Mouse (Mus musculus) gastrocnemius, postnatal 36 days (tissue): ENCODE results near the gene Gstp1. TPM values are rescaled to one million over a fixed set of nuclear protein-coding genes. Genes with fewer than 3 reads are reported as not detected.
A peak's percentile ranks its signal among the peaks of the same experiment; 100 is the strongest.
"Not testable (repeated sequence)": the region's sequence is repeated elsewhere in the genome, so short reads cannot be mapped to it uniquely, and the experiment has no call there.

Source experiments
- DNase-seq, 2 experiments: peaks; one replicate each; pipeline ENCODE4 v3.0.0; 2022
- intact Hi-C: fragments of 180-260 bp; cut with DNase I; formaldehyde crosslinking; loops from one replicate; pipeline ENCODE4 v1.15.1; 2025
- total RNA-seq, 2 experiments: library from RNA; stranded (reverse); gene quantifications; 2 replicates each; pipeline ENCODE4 v1.2.3; 2021

The Gstp1 gene
- total RNA-seq, 2 experiments from 2014 or later, result 344 to 368 TPM

DNA sequence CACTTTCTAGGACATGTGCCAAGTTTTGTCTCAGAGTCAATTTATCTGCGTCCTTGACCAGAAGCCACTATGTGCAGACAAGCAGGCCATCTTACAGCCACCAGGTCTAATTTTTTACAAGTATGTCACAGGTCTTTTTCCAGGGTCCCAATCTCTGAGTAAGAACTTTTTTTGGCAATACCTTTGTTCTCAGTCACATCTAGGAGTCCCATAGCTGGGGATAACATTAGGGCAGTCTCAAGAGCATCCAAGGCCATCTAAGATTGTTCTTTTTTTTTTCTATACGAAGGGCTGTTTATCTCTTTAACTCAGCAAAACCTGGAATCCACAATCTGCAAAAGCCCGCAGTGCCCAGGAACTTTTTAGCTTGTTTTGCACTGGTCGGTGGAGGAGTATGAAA is 25.6 kb upstream of the Gstp1 start:
- DNase-seq, intact Hi-C loops: not testable (repeated sequence)

DNA sequence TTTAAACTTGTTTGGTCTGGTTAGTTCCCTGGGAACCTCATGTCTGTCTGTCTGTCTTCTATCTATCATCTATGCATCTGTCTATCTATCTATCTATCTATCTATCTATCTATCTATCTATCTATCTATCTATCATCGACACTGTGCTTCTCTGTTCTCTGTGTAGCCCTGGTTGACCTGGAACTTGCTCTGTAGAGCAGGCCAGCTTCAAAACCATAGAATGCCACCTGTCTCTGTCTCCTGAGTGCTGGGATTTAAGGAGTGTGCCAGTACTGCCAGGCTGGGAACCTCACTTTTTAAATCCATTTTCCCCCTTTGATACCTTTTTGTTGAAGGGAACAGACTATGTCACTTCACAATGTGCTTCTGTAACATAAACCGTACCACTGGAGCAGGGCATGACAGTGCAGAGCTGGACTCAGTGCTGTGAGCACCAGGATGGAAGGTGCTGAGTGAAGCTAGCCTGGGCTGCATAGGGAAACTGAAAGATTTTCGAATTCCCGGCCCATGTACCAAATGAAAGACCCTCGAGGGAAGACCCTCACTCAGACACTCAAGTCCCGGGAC is 23.2 kb upstream of the Gstp1 start:
- no peak for DNase-seq
- intact Hi-C loops, result no loop called here

- intact Hi-C loops, DNase-seq: not testable (repeated sequence)
Measured at GRCm38 (mm10) chr19:4060044-4060898, 22.5 kb upstream of the Gstp1 start.

- intact Hi-C loops, result no loop called here
- no peak for DNase-seq
Measured at GRCm38 (mm10) chr19:4059069-4059740, 21.4 kb upstream of the Gstp1 start, which contains the start of gene Gstp3. TSS of gene Gstp3 (minus strand) at chr19:4059569.

GRCm38 (mm10) chr19:4058581-4058980 is 20.8 kb upstream of the Gstp1 start:
- intact Hi-C loops, result no loop called here
- DNase-seq, result no peak

DNA sequence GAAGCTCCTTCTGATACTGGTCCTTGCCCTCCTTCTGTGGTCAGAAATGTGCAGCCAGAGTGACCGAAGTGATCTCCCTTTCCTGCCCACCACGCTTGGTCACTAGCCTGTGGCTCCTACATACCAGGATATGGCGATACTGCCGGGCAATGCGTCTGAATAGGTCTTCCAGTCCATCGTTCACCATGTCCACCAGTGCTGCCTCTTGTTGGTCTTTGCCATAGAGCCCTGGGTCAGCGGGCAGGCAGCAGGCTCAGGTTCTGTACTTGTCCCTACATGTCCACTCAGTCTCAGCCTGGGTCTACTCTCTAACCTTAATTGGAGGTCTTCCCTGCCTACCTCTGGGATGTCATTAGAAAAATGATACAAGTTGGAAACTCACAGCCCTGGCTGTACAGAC is 20.2 kb upstream of the Gstp1 start:
- DNase-seq, result no peak
- intact Hi-C loops, result no loop called here

DNA sequence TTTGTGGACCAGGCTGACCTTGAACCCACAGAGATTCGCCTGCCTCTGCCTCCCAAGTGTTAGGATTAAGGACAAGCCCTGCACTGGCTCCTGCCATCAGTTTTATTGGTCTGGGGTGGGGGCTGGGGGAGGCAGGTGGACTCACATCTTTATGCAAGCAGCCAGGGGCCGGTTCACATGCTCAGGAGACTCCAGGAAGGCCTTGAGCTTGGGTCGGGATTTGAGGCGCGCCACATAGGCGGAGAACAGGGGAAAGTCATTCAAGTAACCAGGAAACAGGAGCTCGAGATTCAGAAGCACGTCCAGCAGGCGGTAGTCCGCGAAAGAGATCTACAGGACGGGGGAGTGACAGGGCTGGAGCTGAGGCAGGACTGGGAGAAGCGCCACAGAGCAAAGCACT is 19.6 kb upstream of the Gstp1 start:
- intact Hi-C loops, result no loop called here
- DNase-seq, result no peak

- intact Hi-C loops, result no loop called here
Measured at GRCm38 (mm10) chr19:4056727-4057126, 18.9 kb upstream of the Gstp1 start.

DNA sequence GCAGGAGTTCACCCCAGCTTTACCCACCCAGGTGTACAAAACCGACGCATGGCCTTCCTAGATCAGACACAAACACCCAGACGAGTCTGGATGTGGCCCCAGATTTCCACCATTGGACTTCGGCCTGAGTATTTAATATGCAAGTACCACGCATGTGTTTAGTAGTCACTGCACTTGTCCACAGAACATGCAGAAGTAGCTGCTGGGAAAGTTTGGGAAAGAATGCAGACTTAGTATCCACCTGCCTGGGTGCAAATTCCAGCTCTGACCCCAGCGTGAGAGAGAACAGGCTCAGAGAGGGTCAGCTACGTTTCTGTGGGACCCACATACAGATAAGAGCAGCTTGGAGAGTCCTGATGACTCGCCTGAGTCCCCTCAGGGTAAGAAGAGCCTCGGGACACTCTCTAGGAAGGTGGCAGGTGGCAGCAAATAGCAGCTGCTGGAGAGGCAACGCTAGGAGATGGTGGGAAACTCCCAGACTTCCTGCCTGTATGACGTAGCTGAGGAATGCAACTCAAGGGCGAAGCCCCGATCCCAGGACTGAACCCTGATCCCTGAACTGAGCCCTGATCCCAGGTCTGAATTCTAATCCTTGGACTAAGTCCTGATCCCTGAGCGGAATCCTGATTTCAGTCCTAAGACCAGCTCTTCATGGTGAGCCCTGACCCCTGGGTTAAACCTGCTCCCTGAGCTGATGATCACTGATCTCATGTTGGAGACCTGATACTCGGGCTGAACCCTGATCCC is 18.3 kb upstream of the Gstp1 start:
- no peak for DNase-seq
- intact Hi-C loops, result no loop called here

More at GRCm38 (mm10) chr19:4056727-4057126, 18.9 kb upstream of the Gstp1 start:
- no peak for DNase-seq

DNA sequence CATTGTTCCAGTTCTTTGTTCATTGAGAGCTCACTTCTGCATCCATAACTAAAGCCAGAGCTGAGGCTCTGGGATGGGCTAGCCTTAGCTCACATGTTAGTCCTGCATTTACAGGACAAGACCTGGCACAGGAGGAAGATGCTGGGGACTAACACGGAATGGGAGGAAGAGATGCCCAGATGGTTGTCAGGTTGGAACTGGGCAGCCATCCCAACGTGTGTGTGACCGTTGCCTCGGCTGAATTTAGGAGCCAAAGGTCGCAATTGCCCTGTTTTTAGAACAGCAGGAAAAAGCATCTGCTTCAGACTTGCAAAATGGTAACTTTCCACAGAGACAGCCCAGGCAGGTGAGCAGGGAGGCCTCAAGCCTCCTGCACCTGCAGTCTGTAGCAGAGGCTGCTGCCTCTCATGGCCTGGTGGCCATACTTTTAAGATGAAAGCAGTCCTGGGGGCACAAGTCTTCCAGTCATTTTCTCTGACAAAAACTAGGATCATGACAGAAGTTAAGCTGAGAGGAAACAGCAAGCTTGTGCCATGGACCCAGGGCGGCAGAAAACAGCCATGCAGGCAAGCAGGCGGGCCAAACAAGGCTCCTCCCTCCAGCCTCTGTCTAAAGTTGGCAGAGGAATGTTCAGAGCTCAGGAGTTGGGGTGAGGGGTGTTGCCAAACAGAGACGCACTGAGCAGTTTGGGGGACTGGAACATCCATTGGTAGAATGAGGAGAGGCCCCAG is 17.6 kb upstream of the Gstp1 start:
- no peak for DNase-seq
- intact Hi-C loops, result no loop called here

- intact Hi-C loops, result no loop called here
Measured at GRCm38 (mm10) chr19:4054613-4055012, 16.8 kb upstream of the Gstp1 start.

DNA sequence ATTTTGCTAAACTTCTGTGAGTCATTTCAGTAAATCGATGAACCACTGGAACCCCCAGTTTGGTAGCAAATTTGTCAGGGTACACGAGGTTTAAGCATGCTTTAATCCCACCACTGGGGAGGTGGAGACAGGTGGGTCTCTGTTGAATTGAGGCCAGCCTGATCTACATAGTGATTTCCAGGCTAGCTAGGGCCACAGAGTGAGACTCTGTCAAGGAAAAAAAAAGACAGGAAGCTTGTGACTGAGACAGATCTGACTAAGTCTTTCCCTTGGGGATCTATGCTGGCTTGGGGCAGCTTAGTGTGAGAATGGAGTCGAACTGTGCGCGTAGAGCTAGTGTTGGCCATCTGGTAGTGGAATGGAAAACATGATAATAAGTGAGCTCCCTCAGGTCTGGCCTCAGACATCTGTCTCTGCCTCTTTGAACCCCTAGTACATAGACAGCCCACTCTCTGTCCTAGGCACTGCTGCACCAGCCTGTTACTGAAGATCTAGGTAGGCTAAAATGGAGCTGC is 14.8 kb upstream of the Gstp1 start:
- DNase-seq, result no peak
- intact Hi-C loops, result loop anchor here (2.0 kb wide), 1 partner anchor 174 kb away; no protein-coding TSS in a partner anchor

More at GRCm38 (mm10) chr19:4054613-4055012, 16.8 kb upstream of the Gstp1 start:
- no peak for DNase-seq

- DNase-seq, result peak; percentile 54 to 61
- intact Hi-C loops, result loop anchor here (2.0 kb wide), 1 partner anchor 175 kb away; no protein-coding TSS in a partner anchor
Measured at GRCm38 (mm10) chr19:4051741-4052515, 14.1 kb upstream of the Gstp1 start.

- no peak for DNase-seq
- intact Hi-C loops, result no loop called here
Measured at GRCm38 (mm10) chr19:4051016-4051415, 13.2 kb upstream of the Gstp1 start.

DNA sequence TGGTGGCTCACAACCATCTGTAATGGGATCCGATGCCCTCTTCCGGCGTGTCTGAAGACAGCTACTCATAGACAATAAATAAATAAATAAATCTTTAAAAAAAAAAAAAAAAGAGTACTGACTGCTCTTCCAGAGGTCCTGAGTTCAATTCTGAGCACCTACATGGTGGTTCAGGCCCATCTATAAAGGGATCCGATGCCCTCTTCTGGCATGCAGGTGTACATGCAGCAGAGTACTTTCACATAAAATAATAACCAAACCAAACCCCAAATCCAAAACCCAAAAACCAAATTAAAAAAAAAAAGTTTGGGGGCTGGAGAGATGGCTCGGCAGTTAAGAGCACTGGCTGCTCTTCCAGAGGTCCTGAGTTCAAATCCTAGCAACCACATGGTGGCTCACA is 11.3 kb upstream of the Gstp1 start:
- intact Hi-C loops, DNase-seq: not testable (repeated sequence)

DNA sequence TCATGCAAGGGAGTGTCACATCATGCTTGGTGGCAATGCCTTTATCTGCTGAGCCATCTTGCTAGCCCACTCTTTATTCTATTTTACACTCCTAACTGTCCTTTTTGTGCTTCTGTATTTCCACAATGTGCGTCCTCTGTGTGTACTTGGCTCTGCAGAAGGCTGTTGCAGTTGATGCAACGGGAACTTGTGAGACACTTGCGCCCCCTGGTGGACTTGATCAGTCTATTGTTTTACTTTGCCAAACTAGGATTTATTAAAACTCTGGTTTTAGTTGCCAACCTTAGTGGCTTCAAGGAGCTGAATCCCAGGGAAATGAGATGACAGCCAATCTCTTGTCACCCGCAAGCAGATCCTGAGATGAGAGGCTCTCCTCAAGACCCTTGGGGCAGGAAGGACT is 10.1 kb upstream of the Gstp1 start:
- DNase-seq, result peak; percentile 66 to 73
- intact Hi-C loops, result loop anchor here (1.0 kb wide), 1 partner anchor 28 kb away; no protein-coding TSS in a partner anchor

- intact Hi-C loops, result loop anchor here (1.0 kb wide), 1 partner anchor 27 kb away; no protein-coding TSS in a partner anchor
Measured at GRCm38 (mm10) chr19:4046866-4047254, 9.1 kb upstream of the Gstp1 start.

GRCm38 (mm10) chr19:4045966-4046865 is 8.4 kb upstream of the Gstp1 start, which contains the start of gene Gstp2:
TSS of gene Gstp2 (minus strand) at chr19:4046023.
- peak; percentile 73 to 75 for DNase-seq
- intact Hi-C loops, result no loop called here

More at GRCm38 (mm10) chr19:4046866-4047254, 9.1 kb upstream of the Gstp1 start:
- DNase-seq, result no peak
